Mouse (Mus musculus): Measurements from ENCODE around the gene Cdk5r2.

Cdk5r2 gene

GRCm38 (mm10) chr1:74858171-74858719 is 3.5 kb downstream of the Cdk5r2 start:
- Histone ChIP-seq H3K36me3 (ENCODE audit: control insufficient read depth, insufficient read depth, low read length, poor library complexity, severe bottlenecking) (no peaks in the 10 kb centered on the region), H3K27me3 (ENCODE audit: control insufficient read depth, insufficient read depth, low read length, poor library complexity, severe bottlenecking) (no peaks in the 10 kb centered on the region)
- DNase-seq (ENCODE audit: low read depth, low spot score), result peak; percentile 22

GRCm38 (mm10) chr1:74858805-74859204 is 4.1 kb downstream of the Cdk5r2 start:
- H3K36me3 ChIP-seq (ENCODE audit: control insufficient read depth, insufficient read depth, low read length, poor library complexity, severe bottlenecking), result no peaks in the 10 kb centered on the region

GRCm38 (mm10) chr1:74859223-74859984 is 4.7 kb downstream of the Cdk5r2 start:
- no peaks in the 10 kb centered on the region for H3K36me3 ChIP-seq (ENCODE audit: control insufficient read depth, insufficient read depth, low read length, poor library complexity, severe bottlenecking)
- DNase-seq (ENCODE audit: low read depth, low spot score), result no peak
- H3K27me3 ChIP-seq (ENCODE audit: control insufficient read depth, insufficient read depth, low read length, poor library complexity, severe bottlenecking), result no peaks in the 10 kb centered on the region

More at GRCm38 (mm10) chr1:74858805-74859204, 4.1 kb downstream of the Cdk5r2 start:
- no peak for DNase-seq (ENCODE audit: low read depth, low spot score)
- H3K27me3 ChIP-seq (ENCODE audit: control insufficient read depth, insufficient read depth, low read length, poor library complexity, severe bottlenecking), result no peaks in the 10 kb centered on the region

GRCm38 (mm10) chr1:74861783-74862182 is 7.0 kb downstream of the Cdk5r2 start:
- Histone ChIP-seq H3K36me3 (ENCODE audit: control insufficient read depth, insufficient read depth, low read length, poor library complexity, severe bottlenecking) (no peaks in the 10 kb centered on the region), H3K27me3 (ENCODE audit: control insufficient read depth, insufficient read depth, low read length, poor library complexity, severe bottlenecking) (no peaks in the 10 kb centered on the region)
- no peak for DNase-seq (ENCODE audit: low read depth, low spot score)

GRCm38 (mm10) chr1:74872218-74872617 is 17.5 kb downstream of the Cdk5r2 start:
- H3K36me3 ChIP-seq (ENCODE audit: control insufficient read depth, insufficient read depth, low read length, poor library complexity, severe bottlenecking), result no peaks in the 10 kb centered on the region
- H3K27me3 ChIP-seq (ENCODE audit: control insufficient read depth, insufficient read depth, low read length, poor library complexity, severe bottlenecking), result no peaks in the 10 kb centered on the region
- DNase-seq (ENCODE audit: low read depth, low spot score), result no peak

- H3K36me3 ChIP-seq (ENCODE audit: control insufficient read depth, insufficient read depth, low read length, poor library complexity, severe bottlenecking), result no peaks in the 10 kb centered on the region
- no peak for DNase-seq (ENCODE audit: low read depth, low spot score)
- H3K27me3 ChIP-seq (ENCODE audit: control insufficient read depth, insufficient read depth, low read length, poor library complexity, severe bottlenecking), result no peaks in the 10 kb centered on the region
Observed at GRCm38 (mm10) chr1:74877199-74877598, 22.5 kb downstream of the Cdk5r2 start.

GRCm38 (mm10) chr1:74880785-74881360 is 26.1 kb downstream of the Cdk5r2 start:
- Histone ChIP-seq H3K27me3 (ENCODE audit: control insufficient read depth, insufficient read depth, low read length, poor library complexity, severe bottlenecking) (no peaks in the 10 kb centered on the region), H3K36me3 (ENCODE audit: control insufficient read depth, insufficient read depth, low read length, poor library complexity, severe bottlenecking) (no peaks in the 10 kb centered on the region)
- peak; percentile 58 for DNase-seq (ENCODE audit: low read depth, low spot score)

GRCm38 (mm10) chr1:74882055-74882734 is 27.5 kb downstream of the Cdk5r2 start:
- Histone ChIP-seq H3K36me3 (ENCODE audit: control insufficient read depth, insufficient read depth, low read length, poor library complexity, severe bottlenecking) (no peaks in the 10 kb centered on the region), H3K27me3 (ENCODE audit: control insufficient read depth, insufficient read depth, low read length, poor library complexity, severe bottlenecking) (no peaks in the 10 kb centered on the region)
- DNase-seq (ENCODE audit: low read depth, low spot score), result no peak

- H3K27me3 ChIP-seq (ENCODE audit: control insufficient read depth, insufficient read depth, low read length, poor library complexity, severe bottlenecking), result no peaks in the 10 kb centered on the region
- H3K36me3 ChIP-seq (ENCODE audit: control insufficient read depth, insufficient read depth, low read length, poor library complexity, severe bottlenecking), result no peaks in the 10 kb centered on the region
- no peak for DNase-seq (ENCODE audit: low read depth, low spot score)
Observed at GRCm38 (mm10) chr1:74882828-74883227, 28.1 kb downstream of the Cdk5r2 start.

- Histone ChIP-seq H3K36me3 (ENCODE audit: control insufficient read depth, insufficient read depth, low read length, poor library complexity, severe bottlenecking) (no peaks in the 10 kb centered on the region), H3K27me3 (ENCODE audit: control insufficient read depth, insufficient read depth, low read length, poor library complexity, severe bottlenecking) (no peaks in the 10 kb centered on the region)
- no peak for DNase-seq (ENCODE audit: low read depth, low spot score)
Observed at GRCm38 (mm10) chr1:74883441-74883840, 28.7 kb downstream of the Cdk5r2 start.

GRCm38 (mm10) chr1:74884196-74885141 is 29.7 kb downstream of the Cdk5r2 start:
- no peaks in the 10 kb centered on the region for H3K27me3 ChIP-seq (ENCODE audit: control insufficient read depth, insufficient read depth, low read length, poor library complexity, severe bottlenecking)
- no peak for DNase-seq (ENCODE audit: low read depth, low spot score)
- no peaks in the 10 kb centered on the region for H3K36me3 ChIP-seq (ENCODE audit: control insufficient read depth, insufficient read depth, low read length, poor library complexity, severe bottlenecking)

- no peak for DNase-seq (ENCODE audit: low read depth, low spot score)
- no peaks in the 10 kb centered on the region for H3K36me3 ChIP-seq (ENCODE audit: control insufficient read depth, insufficient read depth, low read length, poor library complexity, severe bottlenecking)
- no peaks in the 10 kb centered on the region for H3K27me3 ChIP-seq (ENCODE audit: control insufficient read depth, insufficient read depth, low read length, poor library complexity, severe bottlenecking)
Observed at GRCm38 (mm10) chr1:74885369-74886042, 30.8 kb downstream of the Cdk5r2 start, which contains the start of gene Fev. Gene Fev, minus strand, starts transcription at chr1:74885419.

- Histone ChIP-seq H3K36me3 (ENCODE audit: control insufficient read depth, insufficient read depth, low read length, poor library complexity, severe bottlenecking) (no peaks in the 10 kb centered on the region), H3K27me3 (ENCODE audit: control insufficient read depth, insufficient read depth, low read length, poor library complexity, severe bottlenecking) (no peaks in the 10 kb centered on the region; the same call in 1 of the 2 replicates)
- DNase-seq (ENCODE audit: low read depth, low spot score), result peak; percentile 23
Observed at GRCm38 (mm10) chr1:74891513-74891912, 36.8 kb downstream of the Cdk5r2 start.

All from splenic B cell, adult 2 months (primary cell).